Comparison of ENCODE assay signal across 8 mouse cellular contexts in genomic region chr12:16869870-16870404, GRCm38 (mm10). TPM values are rescaled to one million over a fixed set of nuclear protein-coding genes. Genes with fewer than 3 reads are reported as not detected.
DNase-seq lines count a peak whose midpoint lies in the region; ATAC-seq and TF ChIP-seq lines count a peak whose summit lies in the region.

No protein-coding gene starts in this region.

- H3K36me3 ChIP-seq in midbrain, embryonic 10.5 days, result no peaks in the 10 kb centered on the region
- H3K36me3 ChIP-seq in midbrain, embryonic 14.5 days (ENCODE audit: control insufficient read depth, insufficient read depth, low read length), result no peaks in the 10 kb centered on the region
- no peaks in the 10 kb centered on the region for H3K36me3 ChIP-seq in hindbrain, postnatal 0 days (ENCODE audit: insufficient read depth, low read length)
- H3K36me3 ChIP-seq in neural tube, embryonic 15.5 days, result no peaks in the 10 kb centered on the region

- no peak overlapping the region for H3K4me2 ChIP-seq in midbrain, embryonic 14.5 days (ENCODE audit: low read length)
- no peak overlapping the region for H3K4me2 ChIP-seq in hindbrain, postnatal 0 days (ENCODE audit: low read depth, low read length)
- H3K4me2 ChIP-seq in neural tube, embryonic 15.5 days, result no peak overlapping the region

- DNase-seq in gastrocnemius, adult 2 months, result no peak
- DNase-seq in gastrocnemius, postnatal 36 days, result no peak
- DNase-seq in midbrain, embryonic 10.5 days (ENCODE audit: low spot score), result no peak
- DNase-seq in midbrain, embryonic 14.5 days, result no peak
- peak; percentile 10 for DNase-seq in hindbrain, postnatal 0 days (ENCODE audit: low spot score)
- no peak for DNase-seq in thymus, postnatal 0 days (ENCODE audit: low spot score)
- no peak for DNase-seq in MN1 (ENCODE audit: low spot score)

- H3K27me3 ChIP-seq in midbrain, embryonic 10.5 days (ENCODE audit: low read depth, poor library complexity, severe bottlenecking), result no peaks in the 10 kb centered on the region
- no peaks in the 10 kb centered on the region for H3K27me3 ChIP-seq in midbrain, embryonic 14.5 days (ENCODE audit: control insufficient read depth, insufficient read depth, low read length)
- no peaks in the 10 kb centered on the region for H3K27me3 ChIP-seq in hindbrain, postnatal 0 days (ENCODE audit: insufficient read depth, low read length)
- H3K27me3 ChIP-seq in neural tube, embryonic 15.5 days (replicated peaks), result no peaks in the 10 kb centered on the region

- WGBS in midbrain, embryonic 10.5 days, result 67% methylated on average over 9 of the region's 9 CpGs
- WGBS in midbrain, embryonic 14.5 days, result 62% methylated on average over 9 of the region's 9 CpGs
- WGBS in hindbrain, postnatal 0 days, result 46% methylated on average over 9 of the region's 9 CpGs
- WGBS in neural tube, embryonic 15.5 days, result 50% methylated on average over 9 of the region's 9 CpGs

- intact Hi-C loops in gastrocnemius, adult 2 months (cut with DNase I), result loop anchor here (2.0 kb wide), 1 partner anchor 19 kb away; no protein-coding TSS in a partner anchor
- intact Hi-C loops in gastrocnemius, postnatal 36 days (cut with DNase I), result no loop called here

- H3K4me3 ChIP-seq in gastrocnemius, adult 2 months, result peak overlapping the region; percentile 16; the same call in 1 of the 2 replicates
- H3K4me3 ChIP-seq in midbrain, embryonic 10.5 days, result no peak overlapping the region
- H3K4me3 ChIP-seq in midbrain, embryonic 14.5 days (replicated peaks; ENCODE audit: low read depth, low read length), result no peak overlapping the region
- H3K4me3 ChIP-seq in hindbrain, postnatal 0 days (ENCODE audit: low read length), result no peak overlapping the region
- no peak overlapping the region for H3K4me3 ChIP-seq in neural tube, embryonic 15.5 days (replicated peaks)

- peaks cover 26% of the 10 kb centered on the region for H3K4me1 ChIP-seq in midbrain, embryonic 10.5 days
- peaks cover 6% of the 10 kb centered on the region; the same call in 1 of the 2 replicates for H3K4me1 ChIP-seq in midbrain, embryonic 14.5 days (ENCODE audit: control insufficient read depth, insufficient read depth, low read length)
- H3K4me1 ChIP-seq in hindbrain, postnatal 0 days (ENCODE audit: insufficient read depth, low read length), result 0 out of 2 replicates have a peak, but pooled peaks cover 8% of the 10 kb centered on the region
- peaks cover 19% of the 10 kb centered on the region for H3K4me1 ChIP-seq in neural tube, embryonic 15.5 days

- H3K9me3 ChIP-seq in midbrain, embryonic 10.5 days (replicated peaks), result no peaks in the 10 kb centered on the region
- H3K9me3 ChIP-seq in midbrain, embryonic 14.5 days (ENCODE audit: control insufficient read depth, low read length), result no peaks in the 10 kb centered on the region
- H3K9me3 ChIP-seq in hindbrain, postnatal 0 days (ENCODE audit: low read length), result no peaks in the 10 kb centered on the region
- H3K9me3 ChIP-seq in neural tube, embryonic 15.5 days (replicated peaks), result no peaks in the 10 kb centered on the region

- ATAC-seq in midbrain, embryonic 14.5 days (ENCODE audit: low FRiP score, low TSS enrichment), result no peak
- peak; percentile 34 for ATAC-seq in hindbrain, postnatal 0 days
- peak; percentile 11; the same call in 1 of the 2 replicates for ATAC-seq in neural tube, embryonic 15.5 days (ENCODE audit: low FRiP score)

- TF ChIP-seq CTCF in gastrocnemius, adult 2 months (IDR thresholded peaks at IDR 0.05), result no peak
- no peak for TF ChIP-seq CTCF in hindbrain, postnatal 0 days (IDR thresholded peaks at IDR 0.05; ENCODE audit: low read depth)

- H3K27ac ChIP-seq in gastrocnemius, adult 2 months, result peak overlapping the region; percentile 82
- peak overlapping the region; percentile 78 for H3K27ac ChIP-seq in midbrain, embryonic 10.5 days (replicated peaks)
- H3K27ac ChIP-seq in midbrain, embryonic 14.5 days (replicated peaks; ENCODE audit: low read depth, low read length), result no peak overlapping the region; the same call in 1 of the 2 replicates
- H3K27ac ChIP-seq in hindbrain, postnatal 0 days, result peak overlapping the region; percentile 73; the same call in 1 of the 2 replicates
- peak overlapping the region; percentile 73 for H3K27ac ChIP-seq in neural tube, embryonic 15.5 days (replicated peaks)

- no peak overlapping the region for H3K9ac ChIP-seq in midbrain, embryonic 14.5 days (replicated peaks; ENCODE audit: low read length)
- no peak overlapping the region for H3K9ac ChIP-seq in hindbrain, postnatal 0 days (replicated peaks; ENCODE audit: low read length)
- H3K9ac ChIP-seq in neural tube, embryonic 15.5 days (replicated peaks), result no peak overlapping the region

RNA-seq across cellular contexts. Expression of gene Rock2, which starts 24.8 kb away (rescaled TPM):
- total RNA-seq in gastrocnemius, adult 2 months (2021), result 100 to 1,000 TPM in 1 of 2 experiments, 10 to 100 TPM in 1; 86.0 to 103 TPM
- total RNA-seq in gastrocnemius, postnatal 36 days (2021), result 10 to 100 TPM; 75.7 to 78.2 TPM
- 11.4 TPM in 2 replicates for polyA plus RNA-seq in midbrain, embryonic 10.5 days (2016; fragmentation: Nextera tagmentation; extraction: Ambion mirVana)
- polyA plus RNA-seq in midbrain, embryonic 14.5 days (2014; fragmentation: Nextera tagmentation; extraction: Ambion mirVana), result 17.2 and 17.8 TPM in 2 replicates
- total RNA-seq in hindbrain, postnatal 0 days (2014; rRNA removed), result 20.4 and 20.9 TPM in 2 replicates
- 12.2 and 12.7 TPM in 2 replicates for polyA plus RNA-seq in hindbrain, postnatal 0 days (2015; fragmentation: Nextera tagmentation; extraction: Ambion mirVana)
- 13.5 and 13.7 TPM in 2 replicates for polyA plus RNA-seq in neural tube, embryonic 15.5 days (2015; fragmentation: Nextera tagmentation; extraction: Ambion mirVana)
- polyA plus RNA-seq in thymus, postnatal 0 days (2015; fragmentation: Nextera tagmentation; extraction: Ambion mirVana), result 10.3 and 11.9 TPM in 2 replicates

RNA-seq across cellular contexts. Expression of gene E2f6, which starts 59.2 kb away (rescaled TPM):
- total RNA-seq in gastrocnemius, adult 2 months (2021), result 100 to 1,000 TPM; 139 to 159 TPM
- total RNA-seq in gastrocnemius, postnatal 36 days (2021), result 100 to 1,000 TPM; 116 to 120 TPM
- polyA plus RNA-seq in midbrain, embryonic 10.5 days (2016; fragmentation: Nextera tagmentation; extraction: Ambion mirVana), result 72.8 and 73.0 TPM in 2 replicates
- polyA plus RNA-seq in midbrain, embryonic 14.5 days (2014; fragmentation: Nextera tagmentation; extraction: Ambion mirVana), result 33.4 and 36.9 TPM in 2 replicates
- total RNA-seq in hindbrain, postnatal 0 days (2014; rRNA removed), result 21.2 and 27.5 TPM in 2 replicates
- 20.0 and 21.3 TPM in 2 replicates for polyA plus RNA-seq in hindbrain, postnatal 0 days (2015; fragmentation: Nextera tagmentation; extraction: Ambion mirVana)
- polyA plus RNA-seq in neural tube, embryonic 15.5 days (2015; fragmentation: Nextera tagmentation; extraction: Ambion mirVana), result 26.3 and 31.2 TPM in 2 replicates
- 22.7 and 23.6 TPM in 2 replicates for polyA plus RNA-seq in thymus, postnatal 0 days (2015; fragmentation: Nextera tagmentation; extraction: Ambion mirVana)
